Mouse (Mus musculus): ENCODE results near the gene Srgap3. TPM values are rescaled to one million over a fixed set of nuclear protein-coding genes. Genes with fewer than 3 reads are reported as not detected.

Gene Srgap3
- polyA plus RNA-seq, 1 experiment from 2014 or later: 68.2 TPM

DNA sequence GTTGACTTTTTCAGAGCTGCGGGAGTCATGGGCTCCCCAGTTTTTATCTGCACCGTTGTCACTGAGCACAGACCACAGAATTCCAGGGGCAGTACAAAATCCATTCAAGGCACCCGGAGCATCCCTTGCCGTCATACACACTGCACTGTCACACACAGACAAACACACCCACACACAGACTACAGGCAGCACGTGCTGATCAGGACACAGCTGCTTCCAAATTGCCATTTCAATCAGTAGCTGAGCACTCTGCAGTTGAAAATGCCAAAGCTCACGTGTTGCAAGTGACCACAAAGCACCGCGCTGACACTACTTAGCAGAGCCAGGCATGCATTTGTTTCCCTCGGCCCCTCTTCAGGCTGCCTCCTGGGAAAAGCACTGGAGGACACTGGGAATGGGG is 7.8 kb downstream of the Srgap3 start:
- Histone ChIP-seq H3K27ac (ENCODE audit: low read depth, low read length) (peak overlapping the region; percentile 46; the same call in 1 of the 2 replicates), H3K4me1 (ENCODE audit: control insufficient read depth, insufficient read depth, low read length) (peaks cover 19% of the 10 kb centered on the region; the same call in 1 of the 2 replicates), H3K36me3 (ENCODE audit: control insufficient read depth, insufficient read depth, low read length) (0 out of 2 replicates have a peak, but pooled peaks cover 8% of the 10 kb centered on the region), H3K4me2 (ENCODE audit: low read depth, low read length) (no peak overlapping the region), H3K4me3 (ENCODE audit: low read depth, low read length) (no peak overlapping the region), H3K9ac (replicated peaks; ENCODE audit: low read depth, low read length) (no peak overlapping the region), H3K9me3 (ENCODE audit: control insufficient read depth, low read length) (no peaks in the 10 kb centered on the region), H3K27me3 (ENCODE audit: control insufficient read depth, insufficient read depth, low read length) (no peaks in the 10 kb centered on the region)
- WGBS: 63% methylated on average over 9 of the region's 9 CpGs
- no peak; the same call in 1 of the 2 replicates for ATAC-seq (ENCODE audit: low read depth)

DNA sequence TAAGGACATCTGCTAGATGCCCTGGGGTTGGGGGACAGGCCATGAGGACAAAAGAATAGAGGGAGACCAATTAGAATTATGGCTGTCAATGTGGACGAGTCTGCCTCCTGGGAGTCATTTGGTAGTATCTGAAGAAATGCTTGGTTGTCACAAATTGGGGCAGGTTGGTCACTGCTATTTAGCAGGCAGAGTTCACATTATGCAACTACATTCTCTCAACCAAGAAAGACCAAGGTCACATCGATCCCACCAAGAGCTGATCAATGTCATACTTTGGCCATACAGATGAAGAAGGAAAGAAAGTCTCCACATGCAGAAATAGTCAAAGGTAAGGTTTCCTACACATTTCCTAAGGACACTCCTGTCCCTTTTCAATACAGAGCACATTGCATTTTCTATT is 9.3 kb downstream of the Srgap3 start:
- no peak overlapping the region for H3K27ac ChIP-seq (ENCODE audit: low read depth, low read length)
- no peak overlapping the region for H3K4me2 ChIP-seq (ENCODE audit: low read depth, low read length)
- H3K4me3 ChIP-seq (ENCODE audit: low read depth, low read length): no peak overlapping the region
- ATAC-seq (ENCODE audit: low read depth): no peak
- H3K9ac ChIP-seq (replicated peaks; ENCODE audit: low read depth, low read length): no peak overlapping the region
- H3K27me3 ChIP-seq (ENCODE audit: control insufficient read depth, insufficient read depth, low read length): no peaks in the 10 kb centered on the region
- H3K9me3 ChIP-seq (ENCODE audit: control insufficient read depth, low read length): no peaks in the 10 kb centered on the region
- 0 out of 2 replicates have a peak, but pooled peaks cover 8% of the 10 kb centered on the region for H3K36me3 ChIP-seq (ENCODE audit: control insufficient read depth, insufficient read depth, low read length)
- H3K4me1 ChIP-seq (ENCODE audit: control insufficient read depth, insufficient read depth, low read length): peaks cover 15% of the 10 kb centered on the region; the same call in 1 of the 2 replicates
- 62% methylated on average over 2 of the region's 2 CpGs for WGBS

GRCm38 (mm10) chr6:112934501-112934900 is 12.6 kb downstream of the Srgap3 start:
- Histone ChIP-seq H3K9me3 (ENCODE audit: control insufficient read depth, low read length) (no peaks in the 10 kb centered on the region), H3K4me1 (ENCODE audit: control insufficient read depth, insufficient read depth, low read length) (peaks cover 38% of the 10 kb centered on the region), H3K27ac (ENCODE audit: low read depth, low read length) (no peak overlapping the region), H3K4me3 (ENCODE audit: low read depth, low read length) (no peak overlapping the region), H3K9ac (replicated peaks; ENCODE audit: low read depth, low read length) (no peak overlapping the region), H3K4me2 (ENCODE audit: low read depth, low read length) (no peak overlapping the region), H3K36me3 (ENCODE audit: control insufficient read depth, insufficient read depth, low read length) (no peaks in the 10 kb centered on the region), H3K27me3 (ENCODE audit: control insufficient read depth, insufficient read depth, low read length) (no peaks in the 10 kb centered on the region)
- no peak for ATAC-seq (ENCODE audit: low read depth)
- WGBS: 63% methylated on average over 1 of the region's 1 CpGs

- ATAC-seq (ENCODE audit: low read depth): no peak
Observed at GRCm38 (mm10) chr6:112932611-112933010, 14.5 kb downstream of the Srgap3 start.

GRCm38 (mm10) chr6:112930011-112930451 is 17.0 kb downstream of the Srgap3 start:
- Histone ChIP-seq H3K9ac (replicated peaks; ENCODE audit: low read depth, low read length) (no peak overlapping the region), H3K27ac (ENCODE audit: low read depth, low read length) (peak overlapping the region; percentile 66), H3K36me3 (ENCODE audit: control insufficient read depth, insufficient read depth, low read length) (no peaks in the 10 kb centered on the region), H3K4me3 (ENCODE audit: low read depth, low read length) (peak overlapping the region; percentile 7; the same call in 1 of the 2 replicates), H3K27me3 (ENCODE audit: control insufficient read depth, insufficient read depth, low read length) (no peaks in the 10 kb centered on the region), H3K9me3 (ENCODE audit: control insufficient read depth, low read length) (no peaks in the 10 kb centered on the region), H3K4me1 (ENCODE audit: control insufficient read depth, insufficient read depth, low read length) (peaks cover 48% of the 10 kb centered on the region), H3K4me2 (ENCODE audit: low read depth, low read length) (peak overlapping the region; percentile 36)
- 9% methylated on average over 5 of the region's 5 CpGs for WGBS
- ATAC-seq (ENCODE audit: low read depth): peak; percentile 72

More at GRCm38 (mm10) chr6:112932611-112933010, 14.5 kb downstream of the Srgap3 start:
- Histone ChIP-seq H3K36me3 (ENCODE audit: control insufficient read depth, insufficient read depth, low read length) (no peaks in the 10 kb centered on the region), H3K9ac (replicated peaks; ENCODE audit: low read depth, low read length) (no peak overlapping the region), H3K27me3 (ENCODE audit: control insufficient read depth, insufficient read depth, low read length) (no peaks in the 10 kb centered on the region), H3K4me2 (ENCODE audit: low read depth, low read length) (no peak overlapping the region), H3K27ac (ENCODE audit: low read depth, low read length) (no peak overlapping the region), H3K9me3 (ENCODE audit: control insufficient read depth, low read length) (no peaks in the 10 kb centered on the region), H3K4me1 (ENCODE audit: control insufficient read depth, insufficient read depth, low read length) (peaks cover 41% of the 10 kb centered on the region), H3K4me3 (ENCODE audit: low read depth, low read length) (no peak overlapping the region)
- 23% methylated on average over 8 of the region's 8 CpGs for WGBS

GRCm38 (mm10) chr6:112929291-112929984 is 17.6 kb downstream of the Srgap3 start:
- 70% methylated on average over 6 of the region's 6 CpGs for WGBS
- H3K4me2 ChIP-seq (ENCODE audit: low read depth, low read length): peak overlapping the region; percentile 36
- H3K4me1 ChIP-seq (ENCODE audit: control insufficient read depth, insufficient read depth, low read length): peaks cover 50% of the 10 kb centered on the region
- H3K9ac ChIP-seq (replicated peaks; ENCODE audit: low read depth, low read length): no peak overlapping the region
- H3K4me3 ChIP-seq (ENCODE audit: low read depth, low read length): no peak overlapping the region
- H3K27ac ChIP-seq (ENCODE audit: low read depth, low read length): peak overlapping the region; percentile 66
- H3K9me3 ChIP-seq (ENCODE audit: control insufficient read depth, low read length): no peaks in the 10 kb centered on the region
- no peaks in the 10 kb centered on the region for H3K36me3 ChIP-seq (ENCODE audit: control insufficient read depth, insufficient read depth, low read length)
- no peaks in the 10 kb centered on the region for H3K27me3 ChIP-seq (ENCODE audit: control insufficient read depth, insufficient read depth, low read length)
- ATAC-seq (ENCODE audit: low read depth): peak; percentile 10; the same call in 1 of the 2 replicates

DNA sequence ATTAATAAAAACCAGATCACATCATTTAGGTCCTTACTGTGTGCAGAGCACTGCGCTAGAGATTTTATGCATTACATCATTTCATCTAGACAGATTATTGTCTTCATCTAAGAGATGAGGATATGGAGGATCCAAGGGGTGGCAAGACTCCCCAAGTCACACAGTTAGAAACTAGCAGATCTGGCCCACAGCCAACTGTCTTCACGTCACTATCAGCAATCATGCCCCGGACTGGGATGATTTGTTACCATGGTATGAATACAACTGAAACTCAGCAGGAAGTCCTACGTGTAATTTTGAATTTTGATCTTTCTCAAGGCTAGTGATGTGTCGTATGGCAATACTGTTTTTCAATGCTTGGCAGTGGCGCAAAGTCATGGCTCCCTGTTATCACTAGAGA is 18.2 kb downstream of the Srgap3 start:
- Histone ChIP-seq H3K4me3 (ENCODE audit: low read depth, low read length) (no peak overlapping the region), H3K36me3 (ENCODE audit: control insufficient read depth, insufficient read depth, low read length) (no peaks in the 10 kb centered on the region), H3K9me3 (ENCODE audit: control insufficient read depth, low read length) (no peaks in the 10 kb centered on the region), H3K9ac (replicated peaks; ENCODE audit: low read depth, low read length) (no peak overlapping the region), H3K27me3 (ENCODE audit: control insufficient read depth, insufficient read depth, low read length) (no peaks in the 10 kb centered on the region), H3K27ac (ENCODE audit: low read depth, low read length) (no peak overlapping the region), H3K4me2 (ENCODE audit: low read depth, low read length) (no peak overlapping the region), H3K4me1 (ENCODE audit: control insufficient read depth, insufficient read depth, low read length) (peaks cover 51% of the 10 kb centered on the region)
- ATAC-seq (ENCODE audit: low read depth): no peak
- WGBS: 68% methylated on average over 6 of the region's 6 CpGs

DNA sequence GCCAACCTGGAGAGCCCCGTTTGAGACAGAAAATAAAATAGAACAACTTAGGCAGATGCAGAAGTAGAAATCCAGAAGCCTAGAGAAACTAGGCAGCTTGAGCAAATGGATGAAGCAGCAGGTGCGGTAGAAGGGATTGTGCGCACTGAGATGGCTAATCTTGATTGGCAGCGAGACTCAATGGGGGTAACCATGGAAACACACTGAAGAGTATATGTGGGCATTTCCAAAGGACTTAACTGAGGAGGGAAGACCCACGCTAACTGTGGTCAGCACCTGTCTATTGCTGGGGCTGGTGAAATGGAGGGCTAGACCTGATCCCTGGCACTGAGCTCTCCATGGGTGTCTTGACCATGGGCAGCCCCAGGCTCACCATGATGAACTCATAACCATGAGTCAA is 19.7 kb downstream of the Srgap3 start:
- H3K4me1 ChIP-seq (ENCODE audit: control insufficient read depth, insufficient read depth, low read length): peaks cover 46% of the 10 kb centered on the region
- no peaks in the 10 kb centered on the region for H3K27me3 ChIP-seq (ENCODE audit: control insufficient read depth, insufficient read depth, low read length)
- no peaks in the 10 kb centered on the region for H3K9me3 ChIP-seq (ENCODE audit: control insufficient read depth, low read length)
- no peak for ATAC-seq (ENCODE audit: low read depth)
- no peaks in the 10 kb centered on the region for H3K36me3 ChIP-seq (ENCODE audit: control insufficient read depth, insufficient read depth, low read length)
- no peak overlapping the region for H3K4me3 ChIP-seq (ENCODE audit: low read depth, low read length)
- no peak overlapping the region for H3K27ac ChIP-seq (ENCODE audit: low read depth, low read length)
- no peak overlapping the region for H3K9ac ChIP-seq (replicated peaks; ENCODE audit: low read depth, low read length)
- H3K4me2 ChIP-seq (ENCODE audit: low read depth, low read length): no peak overlapping the region
- 76% methylated on average over 5 of the region's 5 CpGs for WGBS

- Histone ChIP-seq H3K4me3 (ENCODE audit: low read depth, low read length) (no peak overlapping the region), H3K36me3 (ENCODE audit: control insufficient read depth, insufficient read depth, low read length) (no peaks in the 10 kb centered on the region), H3K9ac (replicated peaks; ENCODE audit: low read depth, low read length) (no peak overlapping the region), H3K4me1 (ENCODE audit: control insufficient read depth, insufficient read depth, low read length) (peaks cover 39% of the 10 kb centered on the region), H3K27me3 (ENCODE audit: control insufficient read depth, insufficient read depth, low read length) (no peaks in the 10 kb centered on the region), H3K9me3 (ENCODE audit: control insufficient read depth, low read length) (no peaks in the 10 kb centered on the region), H3K4me2 (ENCODE audit: low read depth, low read length) (no peak overlapping the region), H3K27ac (ENCODE audit: low read depth, low read length) (no peak overlapping the region)
- no peak for ATAC-seq (ENCODE audit: low read depth)
- 89% methylated on average over 5 of the region's 5 CpGs for WGBS
Observed at GRCm38 (mm10) chr6:112926011-112926410, 21.1 kb downstream of the Srgap3 start.
